Mouse (Mus musculus) right cerebral cortex, adult 18-20 months (tissue): ENCODE measurements at regions not wholly inside any gene's neighbourhood (a gene's known extent, or its start where the extent isn't known, plus 50 kb on each side); places are given as distances from the start of the nearest gene placed in this dataset.
"Not testable (repeated sequence)": the region's sequence is repeated elsewhere in the genome, so short reads cannot be mapped to it uniquely, and the experiment has no call there.

Source experiments
- DNase-seq: peaks from one replicate; pipeline ENCODE4 v3.0.0; 2022; ENCODE audit warnings: mixed read lengths

- DNase-seq, result no peak
Measured at GRCm38 (mm10) chr14:19327321-19327720, 91.4 kb downstream of the Gm21738 start.

- no peak for DNase-seq
Measured at GRCm38 (mm10) chr14:19311614-19312013, 107.1 kb downstream of the Gm21738 start.

- DNase-seq, result not testable (repeated sequence)
Measured at GRCm38 (mm10) chr14:19302859-19303258, 115.9 kb downstream of the Gm21738 start.

- no peak for DNase-seq
Measured at GRCm38 (mm10) chr14:19279096-19279495, 139.6 kb downstream of the Gm21738 start.

GRCm38 (mm10) chr14:19277777-19278385, 140.8 kb downstream of the Gm21738 start:
- peak; percentile 41 for DNase-seq
